Mouse (Mus musculus) C2C12 (cell line): ENCODE results near the gene Lhx5.

Experiments used
- CTCF ChIP-seq: IDR thresholded peaks from one replicate; pipeline ENCODE4 v1.5.1; 2011; ENCODE audit not compliant: control insufficient read depth, insufficient read depth, insufficient read length
- MAX ChIP-seq: IDR thresholded peaks from one replicate; pipeline ENCODE4 v1.6.1; 2011; ENCODE audit warnings: mild to moderate bottlenecking, control low read depth
- MYOD1 ChIP-seq: IDR thresholded peaks from one replicate; pipeline ENCODE4 v1.6.1; 2011; ENCODE audit warnings: low read depth; ENCODE audit not compliant: control insufficient read depth, insufficient read length

GRCm38 (mm10) chr5:120487844-120488243, 56.3 kb downstream of the Lhx5 start:
- TF ChIP-seq CTCF: no peak
- TF ChIP-seq MAX: no peak
- TF ChIP-seq MYOD1: no peak
